Mouse (Mus musculus) erythroblast, embryonic 14.5 days (primary cell): Measurements from ENCODE around the gene Msmp. TPM values are rescaled to one million over a fixed set of nuclear protein-coding genes. Genes with fewer than 3 reads are reported as not detected.

Experiments used
- H3K27me3 ChIP-seq: 2 replicates; pipeline ENCODE4 v1.6.1; 2012; ENCODE audit warnings: inconsistent platforms; ENCODE audit not compliant: control insufficient read depth
- H3K36me3 ChIP-seq: 2 replicates; pipeline ENCODE4 v1.6.1; 2012; ENCODE audit warnings: mild to moderate bottlenecking, inconsistent platforms; ENCODE audit not compliant: control insufficient read depth
- H3K4me1 ChIP-seq: 2 replicates; pipeline ENCODE4 v1.6.1; 2012; ENCODE audit warnings: inconsistent platforms; ENCODE audit not compliant: control insufficient read depth
- H3K4me3 ChIP-seq: replicated peaks from 2 replicates; pipeline ENCODE3; 2012; ENCODE audit warnings: moderate library complexity, mild to moderate bottlenecking, inconsistent platforms
- H3K9me3 ChIP-seq: 2 replicates; pipeline ENCODE4 v1.6.1; 2012; ENCODE audit warnings: low read length, inconsistent platforms, mixed read lengths; ENCODE audit not compliant: control insufficient read depth
- GATA1 ChIP-seq: IDR thresholded peaks from 2 replicates; pipeline ENCODE4 v1.6.1; 2012; ENCODE audit warnings: low read length, inconsistent platforms, mixed read lengths
- TAL1 ChIP-seq: IDR thresholded peaks from 3 replicates; pipeline ENCODE4 v1.6.1; 2012; ENCODE audit warnings: low read length, inconsistent platforms, mixed read lengths
- polyA plus RNA-seq: library from polyadenylated mRNA; stranded (reverse); fragments of >175 nt; gene quantifications from 2 replicates; pipeline ENCODE4 v1.2.3, GENCODE M21; 2012

Gene Msmp
- not detected in 2 replicates for polyA plus RNA-seq

DNA sequence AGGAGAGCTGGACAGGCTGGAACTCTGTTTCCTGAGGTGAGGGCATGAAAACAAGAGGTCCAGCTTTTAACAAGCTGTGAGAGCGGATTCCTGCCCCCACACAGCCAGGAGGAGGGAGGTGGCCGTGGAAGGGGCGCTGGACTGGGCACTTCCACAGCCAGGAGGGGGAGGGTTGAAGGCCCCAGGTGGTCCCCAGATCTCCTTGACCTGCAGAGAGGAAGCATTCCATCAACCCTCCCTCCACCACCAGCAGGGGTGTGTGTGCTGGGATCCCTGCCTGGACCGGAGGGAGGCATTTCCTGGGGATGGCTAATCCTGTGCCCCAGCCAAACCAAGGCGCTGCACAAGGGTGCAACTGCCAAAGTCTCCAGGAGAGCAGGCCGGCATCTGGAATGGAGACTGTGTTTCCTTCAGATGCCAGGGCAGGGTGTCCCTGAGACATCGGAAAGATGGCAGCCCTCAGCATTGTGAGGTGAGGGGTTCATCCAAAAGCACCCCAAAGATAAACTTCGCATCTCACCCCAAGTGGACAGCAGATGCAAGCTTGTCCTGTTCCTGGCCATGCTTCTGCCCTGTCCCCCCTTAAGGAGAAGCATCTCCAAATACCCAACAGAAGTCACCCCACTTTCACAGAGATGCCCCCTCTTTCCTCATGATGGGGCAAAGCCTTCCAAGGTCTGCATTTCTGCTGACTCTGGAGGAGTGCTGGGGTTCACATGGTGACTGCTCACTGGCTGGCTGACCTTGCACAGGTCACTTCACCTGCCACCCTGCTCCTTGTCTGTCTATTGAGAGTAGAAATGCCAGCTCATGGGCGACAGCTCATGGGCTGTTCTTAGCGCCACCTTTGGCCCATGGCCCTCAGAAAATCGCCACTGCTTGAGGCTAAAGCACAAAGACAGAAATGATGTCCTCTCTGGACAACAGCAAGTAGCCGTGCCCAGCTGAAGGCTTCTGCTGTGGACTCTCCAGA, at the start of gene Msmp:
Gene Msmp (minus strand): TSS at position 51 of the 973 bp plus-strand sequence.
- peaks cover 61% of the 10 kb centered on the region for H3K36me3 ChIP-seq
- TF ChIP-seq GATA1 (no peak), TAL1 (no peak)
- H3K4me3 ChIP-seq, result no peak within 1 kb of the TSS
- H3K27me3 ChIP-seq, result peaks cover 8% of the 10 kb centered on the region
- H3K9me3 ChIP-seq, result no peaks in the 10 kb centered on the region
- peaks cover 51% of the 10 kb centered on the region for H3K4me1 ChIP-seq

DNA sequence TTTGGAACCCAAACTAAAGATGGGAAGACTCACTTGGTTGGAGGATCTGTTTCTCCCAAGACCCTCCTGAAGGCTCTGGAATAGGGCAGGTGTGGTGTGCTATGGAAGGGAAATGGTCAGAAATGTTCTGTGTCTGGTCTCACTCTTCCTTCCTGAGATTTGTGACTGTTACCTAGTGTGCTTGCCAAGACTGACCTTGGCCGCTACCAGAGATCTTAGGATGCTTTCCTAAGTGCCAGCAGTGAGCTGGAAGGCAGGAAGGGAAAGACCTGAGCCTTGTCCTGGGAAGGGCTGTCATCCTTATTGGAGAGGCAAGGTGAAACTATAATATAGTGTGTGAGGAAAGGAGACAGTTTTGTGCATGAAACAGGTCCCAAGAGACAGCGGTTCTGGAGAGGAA, 49.4 kb upstream of the Msmp start:
- Histone ChIP-seq H3K9me3 (no peaks in the 10 kb centered on the region; the same call in 1 of the 2 replicates), H3K27me3 (peaks cover 40% of the 10 kb centered on the region), H3K36me3 (no peaks in the 10 kb centered on the region), H3K4me3 (no peak overlapping the region), H3K4me1 (peaks cover 30% of the 10 kb centered on the region)
- TF ChIP-seq TAL1, result no peak
- no peak for TF ChIP-seq GATA1

DNA sequence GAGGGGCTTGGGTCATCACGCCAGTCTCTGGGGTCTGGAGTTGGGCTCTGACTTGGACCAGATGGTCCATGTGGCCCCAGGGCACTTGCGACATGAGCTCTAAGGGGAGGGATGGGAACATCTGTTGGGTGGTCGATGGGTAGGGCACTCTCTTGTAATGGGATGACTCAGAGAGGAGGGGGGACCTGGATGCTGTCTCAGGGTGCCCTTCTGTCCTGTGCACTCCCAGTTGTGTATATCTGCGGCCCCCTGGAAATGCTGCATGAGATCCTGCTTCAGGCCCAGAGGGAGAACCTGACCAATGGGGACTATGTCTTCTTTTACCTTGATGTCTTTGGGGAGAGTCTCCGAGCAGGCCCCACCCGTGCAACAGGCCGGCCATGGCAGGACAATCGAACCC, 49.0 kb upstream of the Msmp start:
- Histone ChIP-seq H3K4me1 (peaks cover 30% of the 10 kb centered on the region), H3K27me3 (peaks cover 40% of the 10 kb centered on the region), H3K36me3 (no peaks in the 10 kb centered on the region), H3K9me3 (no peaks in the 10 kb centered on the region; the same call in 1 of the 2 replicates), H3K4me3 (no peak overlapping the region)
- no peak for TF ChIP-seq TAL1
- TF ChIP-seq GATA1, result no peak

DNA sequence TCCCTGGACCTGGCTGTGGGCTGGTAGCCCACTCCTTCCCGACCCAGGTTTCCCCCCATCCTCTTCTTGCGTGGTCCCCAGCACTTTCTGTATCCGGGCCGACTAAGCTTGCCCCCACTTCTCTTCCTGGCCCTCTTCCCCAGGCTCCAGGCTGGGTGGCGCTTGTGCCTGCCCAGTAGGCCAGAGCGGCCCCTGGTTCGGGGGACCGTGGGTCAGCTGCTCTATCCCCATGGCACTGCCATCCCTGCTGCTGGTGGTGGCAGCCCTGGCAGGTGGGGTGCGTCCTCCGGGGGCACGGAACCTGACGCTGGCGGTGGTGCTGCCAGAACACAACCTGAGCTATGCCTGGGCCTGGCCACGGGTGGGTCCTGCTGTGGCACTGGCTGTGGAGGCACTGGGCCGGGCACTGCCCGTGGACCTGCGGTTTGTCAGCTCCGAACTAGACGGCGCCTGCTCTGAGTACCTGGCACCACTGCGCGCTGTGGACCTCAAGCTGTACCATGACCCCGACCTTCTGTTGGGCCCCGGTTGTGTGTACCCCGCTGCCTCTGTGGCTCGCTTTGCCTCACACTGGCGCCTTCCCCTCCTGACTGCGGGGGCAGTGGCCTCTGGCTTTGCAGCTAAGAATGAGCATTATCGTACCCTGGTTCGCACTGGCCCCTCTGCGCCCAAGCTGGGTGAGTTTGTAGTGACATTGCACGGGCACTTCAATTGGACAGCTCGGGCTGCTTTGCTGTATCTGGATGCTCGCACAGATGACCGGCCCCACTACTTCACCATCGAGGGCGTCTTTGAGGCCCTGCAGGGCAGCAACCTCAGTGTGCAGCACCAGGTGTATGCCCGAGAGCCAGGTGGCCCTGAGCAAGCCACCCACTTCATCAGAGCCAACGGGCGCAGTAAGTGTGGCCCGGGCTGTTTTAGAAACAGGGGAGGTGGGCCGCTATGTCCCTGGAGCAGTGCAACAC, 47.9 kb upstream of the Msmp start:
- Histone ChIP-seq H3K27me3 (peaks cover 40% of the 10 kb centered on the region), H3K4me3 (no peak overlapping the region), H3K4me1 (peaks cover 30% of the 10 kb centered on the region), H3K9me3 (no peaks in the 10 kb centered on the region; the same call in 1 of the 2 replicates), H3K36me3 (no peaks in the 10 kb centered on the region)
- TF ChIP-seq TAL1 (no peak), GATA1 (no peak)

DNA sequence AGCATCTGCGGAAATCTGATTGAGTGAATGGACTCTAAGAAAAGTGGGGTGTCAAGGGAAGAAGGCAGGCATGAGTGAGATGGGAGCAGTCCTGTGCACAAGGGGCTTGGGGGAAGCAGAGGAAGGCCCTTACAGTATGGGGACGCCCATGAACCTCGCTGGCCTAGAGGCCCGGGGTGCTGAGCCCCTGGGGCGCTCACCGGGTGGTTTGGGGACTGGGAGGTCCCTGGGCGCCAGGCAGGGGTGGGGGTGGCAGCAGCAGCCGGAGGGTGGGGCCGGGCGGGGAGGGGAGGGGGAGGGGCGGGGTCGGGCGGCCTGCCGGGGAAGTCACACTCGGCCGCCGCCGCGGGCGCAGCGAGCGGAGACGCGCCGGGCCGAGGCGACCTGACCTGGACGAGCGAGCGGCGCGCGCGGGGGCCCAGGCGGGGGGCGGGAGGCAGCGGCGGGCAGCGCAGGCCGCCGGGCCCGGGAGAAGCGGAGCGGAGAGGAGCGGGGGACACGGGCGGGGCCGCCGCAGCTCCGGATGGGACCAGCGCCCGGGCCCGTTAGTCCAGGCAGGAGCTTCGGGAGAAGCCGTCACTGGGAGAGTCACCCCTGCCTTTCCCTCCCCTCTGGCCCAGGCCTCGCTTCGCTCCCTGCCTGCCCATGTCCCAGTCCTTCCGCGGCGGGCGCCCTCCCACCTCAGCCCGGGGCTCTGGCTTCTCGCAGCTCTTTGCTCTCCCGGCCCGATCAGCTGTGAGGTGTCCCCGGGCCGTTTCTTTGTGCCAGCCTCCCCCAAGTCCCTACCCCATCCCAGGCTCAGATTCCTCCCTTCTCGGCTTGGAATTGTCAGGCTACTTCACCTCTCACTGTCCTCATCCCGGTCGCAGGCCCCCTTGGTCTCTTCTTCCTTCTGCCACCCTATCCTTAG, 47.0 kb upstream of the Msmp start, which contains the start of gene Npr2:
Gene Npr2 (plus strand): TSS at position 890 of the 910 bp plus-strand sequence.
- Histone ChIP-seq H3K27me3 (peaks cover 40% of the 10 kb centered on the region), H3K4me3 (peak within 1 kb of the TSS; percentile 51), H3K9me3 (no peaks in the 10 kb centered on the region; the same call in 1 of the 2 replicates), H3K4me1 (peaks cover 32% of the 10 kb centered on the region), H3K36me3 (no peaks in the 10 kb centered on the region)
- TF ChIP-seq GATA1, result no peak
- TF ChIP-seq TAL1, result no peak

DNA sequence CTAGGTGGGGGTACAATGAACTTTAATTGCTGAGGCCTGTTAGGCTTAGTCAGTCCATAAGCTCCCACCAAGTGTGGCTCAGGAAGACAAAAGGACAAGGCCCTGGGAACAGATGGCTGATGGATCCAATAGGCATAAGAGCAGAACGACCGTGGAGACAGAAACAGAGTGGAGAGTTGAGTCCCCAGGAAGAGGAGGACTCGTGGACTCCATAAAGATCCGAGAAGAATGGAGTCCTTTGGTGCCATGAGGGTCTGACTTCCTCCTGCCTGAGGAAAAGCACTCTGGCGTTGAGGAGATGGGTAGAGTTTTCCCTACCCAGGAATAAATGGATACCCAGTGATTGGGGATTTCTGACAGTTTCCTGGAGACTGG, 46.4 kb upstream of the Msmp start:
- no peaks in the 10 kb centered on the region for H3K36me3 ChIP-seq
- peaks cover under 1% of the 10 kb centered on the region for H3K9me3 ChIP-seq
- H3K4me1 ChIP-seq, result peaks cover 32% of the 10 kb centered on the region
- H3K27me3 ChIP-seq, result peaks cover 40% of the 10 kb centered on the region
- H3K4me3 ChIP-seq, result no peak overlapping the region
- TF ChIP-seq GATA1 (no peak), TAL1 (no peak)

DNA sequence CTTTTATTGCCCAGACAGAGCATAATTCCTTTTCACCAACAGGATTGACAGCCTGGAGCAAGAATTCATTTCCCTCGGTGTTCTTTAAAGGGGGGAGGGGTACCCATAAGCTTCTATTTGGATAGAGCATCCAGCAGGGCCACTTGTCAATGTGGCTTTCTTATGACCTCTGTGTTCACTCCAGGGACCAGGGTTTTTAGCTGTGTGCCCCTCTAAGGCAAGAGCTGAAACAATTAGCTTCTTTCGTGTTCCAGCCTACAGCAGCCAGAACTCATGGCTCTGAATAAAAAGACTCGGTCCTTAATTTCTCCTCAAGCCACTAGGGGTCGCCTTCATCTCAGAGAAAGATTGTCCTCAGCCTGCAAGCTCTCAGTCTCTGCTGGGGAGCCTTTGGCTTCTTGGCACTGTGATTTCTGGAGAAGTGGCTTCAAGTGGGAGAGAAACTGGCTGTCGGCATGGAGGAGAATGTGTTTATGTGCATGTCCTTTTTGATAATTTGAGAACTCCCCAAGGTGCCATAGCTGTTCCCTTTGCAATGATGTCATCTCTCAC, 45.8 kb upstream of the Msmp start:
- Histone ChIP-seq H3K4me3 (no peak overlapping the region), H3K9me3 (peaks cover 6% of the 10 kb centered on the region), H3K4me1 (peaks cover 28% of the 10 kb centered on the region), H3K36me3 (no peaks in the 10 kb centered on the region), H3K27me3 (peaks cover 40% of the 10 kb centered on the region)
- TF ChIP-seq GATA1 (no peak), TAL1 (no peak)
